Mouse (Mus musculus) midbrain, embryonic 10.5 days (tissue): ENCODE results near the gene Ap3s2. TPM values are rescaled to one million over a fixed set of nuclear protein-coding genes. Genes with fewer than 3 reads are reported as not detected.
A peak's percentile ranks its signal among the peaks of the same experiment; 100 is the strongest.

Experiments used
- DNase-seq: peaks from one replicate; pipeline ENCODE4 v3.0.0-alpha.2; 2017; ENCODE audit warnings: low spot score
- H3K27ac ChIP-seq: fragments of 300-500 bp; sonication (generic); replicated peaks from 2 replicates; pipeline ENCODE4 v1.5.1; 2016; ENCODE audit warnings: mild to moderate bottlenecking
- H3K27me3 ChIP-seq: fragments of 300-500 bp; sonication (generic); 2 replicates; pipeline ENCODE4 v1.6.1; 2016; ENCODE audit warnings: low read depth, mild to moderate bottlenecking; ENCODE audit not compliant: poor library complexity, severe bottlenecking
- H3K36me3 ChIP-seq: fragments of 300-500 bp; sonication (generic); 2 replicates; pipeline ENCODE4 v1.6.1; 2016; ENCODE audit warnings: mild to moderate bottlenecking, moderate library complexity
- H3K4me1 ChIP-seq: fragments of 300-500 bp; sonication (generic); 2 replicates; pipeline ENCODE4 v1.6.1; 2016
- H3K4me3 ChIP-seq: fragments of 300-500 bp; sonication (generic); 2 replicates; pipeline ENCODE4 v1.5.1; 2016; ENCODE audit warnings: mild to moderate bottlenecking, moderate library complexity
- H3K9me3 ChIP-seq: fragments of 300-500 bp; sonication (generic); replicated peaks from 2 replicates; pipeline ENCODE4 v1.6.1; 2016; ENCODE audit warnings: mild to moderate bottlenecking
- WGBS: fragments of 180-500 bp; shearing (Covaris S2); methylation state at CpG from one replicate; pipeline ENCODE4 v1.1.7; 2016; 5-methylcytosine and 5-hydroxymethylcytosine counted together
- polyA plus RNA-seq: library from polyadenylated mRNA; unstranded; fragments of >200 nt; fragmentation: Nextera tagmentation; extraction: Ambion mirVana; gene quantifications from 2 replicates; pipeline ENCODE4 v1.2.1, GENCODE M21; 2016

Gene Ap3s2
- 52.3 and 55.1 TPM in 2 replicates for polyA plus RNA-seq

DNA sequence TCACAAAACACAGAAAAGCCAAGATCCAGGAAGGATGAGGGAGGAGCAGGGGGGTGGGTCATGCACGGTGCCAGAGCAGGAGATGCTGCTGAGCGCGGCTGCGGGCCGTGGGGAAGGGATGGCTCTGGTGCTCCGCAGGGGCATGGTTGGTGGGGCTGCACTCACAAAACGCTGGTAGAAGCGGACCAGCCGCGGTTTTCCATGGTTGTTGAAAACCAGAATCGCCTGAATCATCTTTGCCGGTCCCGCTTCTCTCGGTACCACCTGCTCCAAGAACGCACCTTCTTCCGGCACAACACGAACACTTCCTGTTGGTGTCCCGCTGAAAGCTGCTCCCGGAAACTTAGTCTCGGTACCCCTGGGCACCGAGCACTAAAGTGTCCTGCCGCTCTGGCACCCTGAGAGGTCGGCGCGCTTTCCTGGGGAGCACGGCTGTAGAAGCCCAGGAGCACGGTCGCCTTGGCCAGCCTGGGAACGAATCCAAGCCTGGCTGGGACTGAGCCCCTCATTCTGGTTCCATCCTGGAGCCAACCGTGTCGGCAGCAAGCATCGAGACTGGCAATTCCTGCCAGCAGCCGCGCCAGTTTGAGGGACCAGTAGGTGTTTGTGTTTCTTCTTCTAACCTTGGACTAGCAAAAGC, at the start of gene Ap3s2:
TSS of gene Ap3s2 (minus strand) at position 306 of the 640 bp plus-strand sequence.
- peaks cover 17% of the 10 kb centered on the region for H3K4me1 ChIP-seq
- no peaks in the 10 kb centered on the region for H3K9me3 ChIP-seq
- under 1% methylated on average over 34 of the region's 34 CpGs for WGBS
- peak within 1 kb of the TSS; percentile 77 for H3K4me3 ChIP-seq
- peaks cover 10% of the 10 kb centered on the region for H3K36me3 ChIP-seq
- H3K27ac ChIP-seq: peak within 1 kb of the TSS; percentile 90
- DNase-seq: peak; percentile 88
- H3K27me3 ChIP-seq: no peaks in the 10 kb centered on the region

DNA sequence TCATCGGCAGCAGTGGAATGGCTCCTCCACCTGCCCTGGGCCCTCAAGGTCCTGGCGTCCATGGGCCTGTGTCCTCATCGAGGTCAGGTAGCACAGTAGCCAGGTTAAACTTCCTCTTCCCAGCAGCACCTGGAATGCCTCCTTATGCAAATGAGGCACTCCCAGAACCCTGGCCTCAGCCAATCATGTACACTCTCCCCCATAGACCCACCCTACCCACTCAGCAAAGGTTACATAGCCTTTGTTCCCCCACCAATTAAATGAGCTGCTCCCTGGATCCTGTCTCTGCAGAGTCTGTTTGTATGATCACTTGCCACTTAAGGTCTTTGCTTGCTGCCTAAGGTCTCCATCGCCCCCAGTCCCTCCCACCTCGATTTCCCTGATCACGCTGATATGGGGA, 47.9 kb upstream of the Ap3s2 start:
- no peak for DNase-seq
- 82% methylated on average over 6 of the region's 6 CpGs for whole genome bisulfite sequencing
- H3K36me3 ChIP-seq: no peaks in the 10 kb centered on the region
- no peaks in the 10 kb centered on the region for H3K9me3 ChIP-seq
- H3K27ac ChIP-seq: no peak overlapping the region
- H3K4me3 ChIP-seq: no peak overlapping the region
- H3K27me3 ChIP-seq: no peaks in the 10 kb centered on the region
- no peaks in the 10 kb centered on the region for H3K4me1 ChIP-seq

DNA sequence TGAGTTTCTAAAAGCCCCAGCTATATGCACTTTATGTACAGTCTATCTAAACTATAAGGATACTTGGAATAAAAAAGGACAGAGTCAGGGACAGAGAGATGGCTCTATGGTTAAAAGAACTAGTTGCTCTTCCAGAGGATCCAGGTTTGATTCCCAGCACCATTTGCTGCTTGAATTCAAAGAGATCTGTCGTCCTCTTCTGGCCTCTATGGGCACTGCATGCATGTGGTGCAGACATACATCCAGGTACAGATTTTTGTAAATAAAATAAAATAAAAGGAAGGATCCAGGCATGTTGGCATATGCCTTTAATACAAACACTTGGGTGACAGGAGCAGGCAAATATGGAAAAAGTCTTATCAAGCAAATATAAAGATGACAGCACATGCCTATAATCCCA, 41.2 kb upstream of the Ap3s2 start:
- no peak for DNase-seq
- 57% methylated on average over 1 of the region's 1 CpGs for WGBS
- Histone ChIP-seq H3K9me3 (no peaks in the 10 kb centered on the region), H3K36me3 (no peaks in the 10 kb centered on the region), H3K27ac (no peak overlapping the region), H3K4me1 (no peaks in the 10 kb centered on the region), H3K4me3 (no peak overlapping the region), H3K27me3 (no peaks in the 10 kb centered on the region)

DNA sequence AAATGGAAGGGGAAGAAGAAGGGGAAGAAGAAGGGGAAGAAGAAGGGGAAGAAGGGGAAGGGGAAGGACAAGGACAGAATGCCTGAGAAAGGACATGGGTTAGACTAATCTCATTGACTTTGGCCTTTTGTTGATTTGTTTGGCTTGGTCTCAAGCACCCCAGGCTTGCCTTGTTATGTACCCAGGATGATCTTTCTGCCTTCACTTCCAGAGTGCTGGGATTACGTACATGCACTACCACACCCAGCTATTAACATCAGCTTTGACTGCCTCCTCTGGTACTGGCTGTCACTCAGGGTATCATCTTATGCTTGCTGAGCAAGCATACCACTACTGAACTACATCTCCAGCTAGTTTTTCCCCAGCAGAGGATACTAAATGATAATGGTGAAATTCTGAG, 35.7 kb upstream of the Ap3s2 start:
- H3K36me3 ChIP-seq: no peaks in the 10 kb centered on the region
- no peak for DNase-seq
- H3K27ac ChIP-seq: no peak overlapping the region
- H3K27me3 ChIP-seq: no peaks in the 10 kb centered on the region
- H3K9me3 ChIP-seq: no peaks in the 10 kb centered on the region
- 79% methylated on average over 1 of the region's 1 CpGs for WGBS
- H3K4me1 ChIP-seq: no peaks in the 10 kb centered on the region
- H3K4me3 ChIP-seq: no peak overlapping the region

DNA sequence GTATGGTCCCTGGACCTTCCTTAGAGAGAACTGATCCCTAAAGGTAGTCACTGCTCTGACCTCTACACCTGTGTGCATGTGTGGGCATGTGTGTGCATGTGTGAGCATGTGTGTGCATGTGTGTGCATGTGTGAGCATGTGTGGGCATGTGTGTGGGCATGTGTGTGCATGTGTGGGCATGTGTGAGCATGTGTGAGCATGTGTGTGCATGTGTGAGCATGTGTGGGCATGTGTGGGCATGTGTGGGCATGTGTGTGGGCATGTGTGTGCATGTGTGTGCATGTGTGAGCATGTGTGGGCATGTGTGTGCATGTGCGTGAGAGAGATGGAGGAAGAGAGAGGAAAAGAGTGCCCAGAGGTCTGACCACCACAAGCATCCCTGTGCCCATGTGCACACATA, 34.4 kb upstream of the Ap3s2 start:
- no peaks in the 10 kb centered on the region for H3K9me3 ChIP-seq
- no peak overlapping the region for H3K4me3 ChIP-seq
- no peaks in the 10 kb centered on the region for H3K36me3 ChIP-seq
- DNase-seq: no peak
- no peaks in the 10 kb centered on the region for H3K27me3 ChIP-seq
- no peaks in the 10 kb centered on the region for H3K4me1 ChIP-seq
- no peak overlapping the region for H3K27ac ChIP-seq
- 100% methylated on average over 1 of the region's 1 CpGs for WGBS

DNA sequence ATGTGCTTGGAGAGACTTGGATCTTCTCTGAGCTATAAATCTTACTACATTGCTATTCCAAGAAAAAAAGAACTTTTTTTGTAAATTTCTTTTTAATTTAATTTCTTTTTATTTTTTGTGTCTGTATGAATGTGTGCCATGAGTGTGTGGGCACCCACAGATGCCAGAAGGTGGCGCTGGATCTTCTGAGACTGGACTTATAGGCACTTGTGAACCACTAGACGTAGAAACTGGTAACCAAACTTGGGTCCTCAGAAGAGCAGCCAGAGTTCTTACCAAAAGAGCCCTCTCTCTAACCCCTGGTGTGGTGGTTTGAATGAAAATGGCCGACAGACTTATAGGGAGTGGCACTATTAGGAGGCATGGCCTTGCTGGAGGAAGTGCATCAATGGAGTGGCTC, 30.6 kb upstream of the Ap3s2 start:
- H3K27ac ChIP-seq: no peak overlapping the region
- WGBS: 66% methylated on average over 3 of the region's 3 CpGs
- H3K27me3 ChIP-seq: no peaks in the 10 kb centered on the region
- no peaks in the 10 kb centered on the region for H3K4me1 ChIP-seq
- DNase-seq: no peak
- H3K36me3 ChIP-seq: no peaks in the 10 kb centered on the region
- H3K9me3 ChIP-seq: no peaks in the 10 kb centered on the region
- H3K4me3 ChIP-seq: no peak overlapping the region

DNA sequence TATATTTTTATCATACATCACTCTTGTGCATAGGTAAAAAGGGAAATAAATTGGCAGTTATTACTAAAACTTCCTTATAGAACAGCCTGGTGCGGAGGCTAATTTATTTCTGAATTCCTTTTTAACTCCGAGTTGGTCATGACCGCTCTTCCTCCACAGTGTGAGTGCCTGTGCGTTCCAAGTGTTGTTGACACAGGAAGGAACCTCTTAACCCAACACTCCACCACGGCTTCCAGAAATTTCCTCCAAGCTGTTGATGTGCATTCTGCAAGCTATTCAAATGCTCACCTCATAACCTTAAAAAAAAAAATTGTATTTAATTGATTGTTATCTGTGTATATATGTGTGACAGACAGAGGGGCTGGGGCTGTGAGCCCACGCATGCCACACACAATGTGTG, 29.8 kb upstream of the Ap3s2 start:
- no peaks in the 10 kb centered on the region for H3K27me3 ChIP-seq
- H3K36me3 ChIP-seq: no peaks in the 10 kb centered on the region
- no peak overlapping the region for H3K4me3 ChIP-seq
- 88% methylated on average over 6 of the region's 6 CpGs for WGBS
- no peak for DNase-seq
- no peaks in the 10 kb centered on the region for H3K9me3 ChIP-seq
- no peaks in the 10 kb centered on the region for H3K4me1 ChIP-seq
- no peak overlapping the region for H3K27ac ChIP-seq

DNA sequence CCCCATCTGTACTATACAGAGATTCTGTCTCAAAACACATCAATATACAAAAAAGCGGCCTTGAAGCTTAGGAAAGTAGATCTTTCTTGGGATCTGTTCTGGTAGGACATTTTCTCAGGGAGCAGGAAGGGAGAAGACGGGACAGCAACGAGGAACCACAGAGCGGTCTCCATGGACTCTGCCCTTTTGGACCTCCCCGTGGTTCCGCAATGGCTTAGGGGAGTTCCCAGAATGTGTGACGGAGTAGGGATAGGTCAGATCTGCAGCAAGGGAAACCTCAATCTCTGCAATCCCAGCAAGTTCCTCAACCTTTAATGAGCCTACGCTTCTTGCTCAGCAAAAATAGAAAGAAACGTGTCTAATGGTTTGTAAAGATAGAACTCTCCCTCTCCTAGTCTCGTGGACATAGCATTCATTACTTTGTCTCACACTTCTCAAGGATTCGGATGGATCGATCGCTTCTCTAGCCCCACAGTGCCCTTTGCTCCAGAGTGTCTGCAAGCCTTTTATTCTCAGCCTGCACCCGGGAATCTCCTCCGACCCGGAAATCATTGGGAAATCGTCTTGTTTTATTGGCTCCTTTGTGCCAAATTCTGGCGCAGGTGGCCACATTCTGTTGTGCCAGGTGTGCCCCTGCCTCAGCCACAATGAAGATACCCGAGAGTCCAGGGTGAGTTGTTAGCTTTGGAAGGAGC, 15.2 kb upstream of the Ap3s2 start:
- peak; percentile 33 for DNase-seq
- H3K27ac ChIP-seq: peak overlapping the region; percentile 88
- 13% methylated on average over 19 of the region's 19 CpGs for WGBS

DNA sequence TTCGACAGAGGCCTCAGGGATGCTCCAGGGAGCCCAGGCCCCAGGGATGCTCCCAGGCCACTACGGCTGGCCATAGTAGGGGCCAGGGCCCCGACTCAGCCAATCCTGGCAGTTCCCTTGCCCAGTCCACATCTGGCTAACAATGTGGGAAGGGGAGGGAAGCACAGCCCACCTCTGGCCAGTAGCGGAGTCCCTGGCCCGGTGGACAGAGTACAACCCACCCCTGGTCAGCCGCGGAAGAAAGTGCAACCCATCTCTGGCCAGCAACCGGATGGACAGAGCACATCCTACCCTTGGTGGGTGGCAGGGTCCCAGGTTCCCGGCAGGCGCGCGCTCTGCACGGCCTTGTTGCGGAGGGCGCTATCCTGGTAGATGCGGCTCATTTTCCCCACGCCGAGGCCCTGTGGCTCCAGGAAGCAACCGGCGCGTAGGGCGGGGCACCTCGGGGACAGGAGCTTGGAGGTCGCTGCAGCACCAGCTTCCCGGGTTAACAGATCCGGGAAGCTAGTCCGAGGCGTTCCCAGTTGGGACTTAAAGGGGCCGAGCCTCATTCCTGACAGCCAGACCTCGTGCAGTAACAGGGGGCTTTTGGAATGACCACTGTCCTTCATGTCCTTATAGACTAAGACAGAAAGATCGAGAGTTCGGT, 14.5 kb upstream of the Ap3s2 start, which contains the start of gene Arpin:
TSS of gene Arpin (minus strand) at position 498 of the 649 bp plus-strand sequence.
- peak within 1 kb of the TSS; percentile 88 for H3K27ac ChIP-seq
- under 1% methylated on average over 32 of the region's 32 CpGs for WGBS
- peaks cover 9% of the 10 kb centered on the region; the same call in 1 of the 2 replicates for H3K27me3 ChIP-seq
- peak; percentile 79 for DNase-seq
- peaks cover 24% of the 10 kb centered on the region for H3K4me1 ChIP-seq
- no peaks in the 10 kb centered on the region for H3K9me3 ChIP-seq
- H3K36me3 ChIP-seq: peaks cover 4% of the 10 kb centered on the region; the same call in 1 of the 2 replicates
- H3K4me3 ChIP-seq: peak within 1 kb of the TSS; percentile 68

More for the DNA sequence above, 15.2 kb upstream of the Ap3s2 start:
- 0 out of 2 replicates have a peak, but pooled peaks cover 4% of the 10 kb centered on the region for H3K36me3 ChIP-seq
- H3K27me3 ChIP-seq: peaks cover 9% of the 10 kb centered on the region; the same call in 1 of the 2 replicates
- H3K4me3 ChIP-seq: peak overlapping the region; percentile 68
- peaks cover 24% of the 10 kb centered on the region for H3K4me1 ChIP-seq
- no peaks in the 10 kb centered on the region for H3K9me3 ChIP-seq

DNA sequence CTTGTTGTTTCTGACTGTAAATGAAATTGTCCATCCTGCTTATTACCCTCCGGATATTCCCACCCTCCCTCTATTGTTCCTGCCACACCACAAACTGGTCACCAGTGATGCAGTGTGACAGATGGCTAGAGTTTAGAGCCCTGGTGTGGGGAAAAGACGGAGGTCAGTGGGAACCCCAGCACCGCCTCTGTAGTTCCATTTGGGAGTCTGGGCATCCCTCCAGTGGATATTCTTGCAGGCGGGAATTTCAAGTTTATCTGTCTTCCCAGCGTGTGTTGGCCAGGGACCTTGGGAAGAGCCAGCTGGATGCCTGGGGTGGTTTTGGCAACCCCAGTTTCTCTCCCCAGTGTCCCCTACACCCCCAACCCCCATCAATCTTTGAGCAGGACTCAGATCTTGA, 14.0 kb upstream of the Ap3s2 start:
- 47% methylated on average over 5 of the region's 5 CpGs for WGBS
- DNase-seq: no peak
- Histone ChIP-seq H3K27ac (peak overlapping the region; percentile 88), H3K27me3 (peaks cover 9% of the 10 kb centered on the region; the same call in 1 of the 2 replicates), H3K4me1 (peaks cover 24% of the 10 kb centered on the region), H3K36me3 (peaks cover 5% of the 10 kb centered on the region; the same call in 1 of the 2 replicates), H3K4me3 (peak overlapping the region; percentile 68), H3K9me3 (no peaks in the 10 kb centered on the region)

DNA sequence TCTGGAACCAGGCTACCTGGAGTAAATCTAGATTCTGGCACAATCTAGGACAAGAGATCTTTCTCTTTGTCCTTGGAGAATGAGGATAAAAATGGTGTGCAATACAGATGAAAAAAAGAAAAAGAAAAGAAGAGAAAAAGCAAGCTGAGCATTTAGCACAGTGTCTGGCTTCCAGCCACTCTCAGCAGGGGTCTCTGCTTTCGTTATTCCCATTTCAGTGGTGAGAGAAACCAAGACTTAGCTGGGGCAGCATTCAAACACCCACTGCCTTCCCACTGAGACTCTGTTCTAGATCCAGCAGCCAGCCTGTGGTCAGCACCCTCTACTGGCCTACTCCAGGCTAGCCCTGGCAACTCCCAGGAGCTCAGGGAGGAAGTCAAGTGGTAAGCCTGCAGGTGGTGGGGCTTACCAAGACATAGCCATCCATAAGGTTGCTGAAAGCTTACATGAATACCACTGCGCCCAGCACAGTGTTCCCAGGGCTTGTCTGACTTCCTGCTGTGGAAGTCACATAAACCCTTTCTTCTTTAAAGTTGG, 8.1 kb upstream of the Ap3s2 start:
- DNase-seq: no peak
- no peaks in the 10 kb centered on the region for H3K4me1 ChIP-seq
- H3K27me3 ChIP-seq: no peaks in the 10 kb centered on the region
- H3K27ac ChIP-seq: no peak overlapping the region
- H3K4me3 ChIP-seq: no peak overlapping the region
- peaks cover 47% of the 10 kb centered on the region for H3K36me3 ChIP-seq
- no peaks in the 10 kb centered on the region for H3K9me3 ChIP-seq
- WGBS: 65% methylated on average over 2 of the region's 2 CpGs

DNA sequence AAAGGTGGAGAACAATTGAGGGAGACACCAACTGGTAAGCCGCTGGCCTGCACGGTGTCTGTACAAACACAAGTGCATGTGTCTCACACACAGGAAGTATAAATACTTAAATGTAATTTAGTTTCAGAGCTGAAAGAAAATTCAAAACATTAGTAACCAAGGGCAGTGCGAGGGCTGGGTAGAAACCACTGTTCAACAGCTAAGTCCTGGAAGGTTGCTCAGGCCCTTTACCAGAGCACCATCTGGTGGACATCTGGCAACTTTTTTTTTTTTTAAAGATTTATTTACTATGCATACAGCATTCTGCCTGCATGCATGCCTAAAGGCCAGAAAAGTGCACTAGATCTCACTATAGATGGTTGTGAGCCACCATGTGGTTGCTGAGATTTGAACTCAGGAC, 5.9 kb downstream of the Ap3s2 start:
- peaks cover 56% of the 10 kb centered on the region for H3K36me3 ChIP-seq
- DNase-seq: peak; percentile 16
- H3K9me3 ChIP-seq: no peaks in the 10 kb centered on the region
- no peaks in the 10 kb centered on the region for H3K27me3 ChIP-seq
- no peak overlapping the region for H3K27ac ChIP-seq
- H3K4me3 ChIP-seq: no peak overlapping the region
- H3K4me1 ChIP-seq: peaks cover 2% of the 10 kb centered on the region
- WGBS: 79% methylated on average over 3 of the region's 3 CpGs
